Mouse (Mus musculus) embryonic facial prominence, embryonic 15.5 days (tissue): Measurements from ENCODE around the gene Zfp248. TPM values are rescaled to one million over a fixed set of nuclear protein-coding genes. Genes with fewer than 3 reads are reported as not detected.

Experiments
- microRNA-seq: library from miRNA; unstranded; fragments of <30 nt; microRNA quantifications from one replicate; pipeline ENCODE4, GENCODE M21; 2016; ENCODE audit warnings: borderline number of aligned reads
- polyA plus RNA-seq: library from polyadenylated mRNA; unstranded; fragments of >200 nt; fragmentation: Nextera tagmentation; extraction: Ambion mirVana; gene quantifications from 2 replicates; pipeline ENCODE4 v1.2.1, GENCODE M21; 2015

Gene Zfp248
- polyA plus RNA-seq, 1 experiment from 2014 or later: 9.2 TPM

Small RNA genes lying within 50 kb of the gene (microRNA-seq; reads per million reads assigned to microRNA genes)
- not detected for gene Gm25953

Other genes starting within 250 kb of the Zfp248 start
- gene Bms1, start 36.1 kb downstream of the Zfp248 start, polyA plus RNA-seq: 31.1 and 32.6 TPM in 2 replicates
- 15.5 and 15.8 TPM in 2 replicates for gene Zfp9, start 23.8 kb upstream of the Zfp248 start, polyA plus RNA-seq
- gene Ankrd26, start 106.7 kb upstream of the Zfp248 start, polyA plus RNA-seq: 10.8 and 12.0 TPM in 2 replicates